Mouse (Mus musculus) gastrocnemius, postnatal 4 days (tissue): Measurements from ENCODE around the gene Rsph10b. TPM values are rescaled to one million over a fixed set of nuclear protein-coding genes. Genes with fewer than 3 reads are reported as not detected.
A peak's percentile ranks its signal among the peaks of the same experiment; 100 is the strongest.

Source experiments
- DNase-seq, 2 experiments: peaks; one replicate each; pipeline ENCODE4 v3.0.0; 2021 to 2022; ENCODE audit warnings: low spot score in 2 of 2, mixed read lengths in 2 of 2
- total RNA-seq, 2 experiments: library from RNA; stranded (reverse); gene quantifications; 2 replicates each; pipeline ENCODE4 v1.2.3; 2021

The Rsph10b gene
- total RNA-seq, 2 experiments from 2014 or later: 2.5 to 2.7 TPM

DNA sequence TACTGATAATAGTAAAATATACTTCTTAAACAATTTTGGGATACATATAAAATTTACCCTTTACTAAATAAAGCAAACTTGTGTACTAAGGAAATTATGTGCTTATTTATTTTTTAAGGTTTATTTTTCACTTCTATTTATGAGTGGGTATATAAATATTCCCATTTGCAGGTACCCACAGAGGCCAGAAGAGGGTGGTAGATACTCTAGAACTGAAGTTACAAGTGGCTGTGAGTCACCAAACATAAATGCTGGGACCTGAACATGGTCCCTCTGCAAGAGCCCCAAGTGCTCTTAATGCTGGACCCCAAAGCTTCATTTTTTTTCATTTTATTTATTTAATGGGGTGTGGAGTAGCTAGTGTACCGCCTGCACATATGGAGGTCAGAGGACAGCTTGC, 1.0 kb downstream of the Rsph10b start:
- DNase-seq: no peak

DNA sequence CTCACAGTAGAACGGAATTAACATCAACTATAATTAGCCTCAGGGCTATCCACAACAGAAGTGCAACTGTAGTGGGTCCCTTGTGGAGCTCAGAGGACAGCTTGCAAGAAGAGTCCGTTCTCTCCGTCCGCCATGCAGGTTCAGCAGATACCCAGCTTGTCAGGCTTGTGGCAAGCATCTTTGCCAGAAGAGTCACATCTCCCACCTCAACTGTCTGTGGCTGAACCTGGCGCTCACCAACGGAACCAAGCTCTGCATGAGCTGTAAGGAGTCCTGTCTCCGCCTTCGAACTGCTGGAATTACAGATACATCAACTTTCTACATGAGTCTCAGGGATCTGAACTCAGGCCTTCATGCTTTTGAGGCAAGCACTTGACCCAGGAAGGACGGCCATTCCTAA, 3.3 kb downstream of the Rsph10b start:
- DNase-seq: no peak

DNA sequence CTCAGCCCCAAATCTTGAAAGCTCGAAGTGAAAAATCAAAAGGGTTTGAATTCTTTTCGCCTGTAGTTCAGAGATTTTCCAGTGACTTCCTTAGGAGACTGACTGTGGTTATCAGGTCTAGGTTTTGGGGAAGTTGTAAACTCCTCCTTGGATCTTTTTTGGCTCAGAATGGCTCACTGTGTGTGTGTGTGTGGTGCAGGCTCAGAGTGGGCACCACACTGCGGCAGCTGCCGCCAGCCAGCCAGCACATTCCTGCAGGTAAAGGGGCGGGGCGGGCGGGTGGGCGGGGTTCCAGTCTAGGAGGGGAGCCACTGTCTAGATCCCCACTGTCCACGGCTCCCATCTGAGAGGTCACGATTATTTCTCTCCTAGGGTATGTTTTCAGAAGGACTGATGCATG, 8.8 kb downstream of the Rsph10b start:
- DNase-seq: no peak

DNA sequence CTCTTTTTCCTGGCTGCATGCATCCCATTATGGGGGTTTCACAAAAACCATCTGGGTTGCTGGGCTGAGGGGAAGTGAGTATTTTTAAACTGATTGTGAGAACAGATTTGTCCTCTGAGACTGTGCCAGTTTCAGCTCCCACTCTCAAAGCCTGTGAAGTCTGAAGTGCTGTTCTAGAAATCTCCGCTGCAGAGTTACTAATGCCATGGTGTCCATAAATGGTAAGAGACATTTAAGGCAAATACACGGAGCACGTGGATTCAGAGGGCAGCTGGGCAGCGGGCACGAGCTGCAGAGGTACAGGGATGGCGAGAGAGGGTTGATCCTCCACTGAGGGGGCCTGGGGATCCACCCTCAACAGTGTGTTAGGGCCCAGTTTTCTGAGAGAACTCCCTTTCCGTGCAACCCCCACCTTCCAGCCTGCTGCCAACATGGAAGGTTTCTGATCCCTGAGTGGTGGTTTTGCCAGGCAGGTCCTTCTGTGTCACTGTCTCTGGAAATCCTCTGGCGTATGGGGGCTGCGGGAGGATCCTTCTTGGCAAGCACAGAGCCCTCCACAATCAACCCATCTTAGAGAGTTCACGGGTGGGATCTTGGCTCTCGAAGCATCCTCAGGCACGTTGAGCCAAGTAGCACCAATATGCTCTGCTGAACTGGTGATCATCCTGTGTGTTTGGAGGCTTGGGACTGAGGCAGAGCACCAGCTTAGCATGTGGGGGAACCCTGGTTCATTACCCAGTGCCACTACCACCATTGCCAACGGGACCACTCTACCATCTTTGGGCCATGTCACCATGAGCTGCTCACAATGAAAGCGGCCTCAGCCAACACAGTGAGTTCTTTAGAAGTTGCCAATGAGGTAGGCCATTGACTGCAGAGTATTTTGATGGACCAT, 10.6 kb downstream of the Rsph10b start:
- no peak for DNase-seq

- no peak for DNase-seq
These were observed 15.5 kb downstream of the Rsph10b start for GRCm38 (mm10) chr5:143948361-143948760.

- no peak for DNase-seq
These were observed 17.2 kb downstream of the Rsph10b start for GRCm38 (mm10) chr5:143950016-143950415.

DNA sequence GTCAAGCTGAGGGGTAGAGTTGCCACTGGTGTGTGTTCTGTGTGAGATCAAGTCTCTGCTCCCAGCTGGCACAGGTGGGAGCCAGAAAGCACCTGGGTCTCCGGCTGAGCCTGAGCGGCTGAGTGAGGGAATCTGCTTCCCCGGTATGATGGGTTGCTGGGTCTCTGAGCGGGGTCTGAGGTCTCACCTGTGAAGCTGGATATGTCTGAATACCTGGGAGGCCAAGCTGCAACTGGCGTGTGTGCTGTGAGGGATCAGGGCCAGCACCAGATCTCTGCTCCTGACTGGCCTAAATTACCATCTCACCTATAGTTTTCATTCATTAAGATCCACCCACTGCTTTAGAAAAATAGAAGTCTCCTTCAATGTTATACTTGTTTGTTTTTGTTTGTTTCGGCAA, 24.3 kb downstream of the Rsph10b start:
- DNase-seq: no peak

GRCm38 (mm10) chr5:143959551-143959950, 26.7 kb downstream of the Rsph10b start:
- DNase-seq: no peak

- DNase-seq: no peak
These were observed 28.3 kb downstream of the Rsph10b start for GRCm38 (mm10) chr5:143961176-143961575.

DNA sequence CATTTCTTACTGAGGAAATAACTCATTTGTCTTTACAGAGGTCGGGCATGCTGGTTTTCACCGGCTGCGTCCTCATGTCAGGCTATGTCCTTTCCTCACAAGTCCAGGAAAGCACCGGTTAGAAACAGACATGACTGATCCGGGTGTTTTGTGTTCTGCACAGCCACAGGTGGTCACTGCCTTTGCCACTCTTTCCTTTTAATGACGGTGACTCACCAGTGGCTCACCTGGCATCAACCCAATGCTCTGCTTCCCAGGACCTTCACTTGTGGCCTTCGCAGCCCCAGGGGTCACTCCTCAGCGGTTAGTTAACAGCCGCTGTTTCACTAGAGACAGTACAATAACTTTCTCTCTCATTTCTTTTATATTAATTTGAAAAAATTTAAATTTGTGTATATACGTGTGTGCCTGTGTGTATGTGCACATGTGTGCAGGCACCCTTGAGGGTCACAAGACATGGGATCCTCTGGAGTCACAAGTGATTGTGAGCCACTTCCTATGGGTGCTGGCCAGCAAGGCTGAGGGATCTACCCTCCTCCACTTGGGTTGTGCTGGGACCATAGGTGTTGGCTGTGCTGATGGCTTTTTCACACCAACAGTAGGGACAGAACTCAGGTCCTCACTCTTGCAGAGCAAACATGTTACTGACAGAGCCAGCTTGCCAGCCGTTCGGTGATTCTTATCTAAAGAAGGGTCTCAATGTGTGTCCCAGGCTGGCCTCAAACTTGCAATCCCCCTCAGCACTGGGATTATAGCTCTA, 32.9 kb downstream of the Rsph10b start:
- DNase-seq: no peak

GRCm38 (mm10) chr5:143966671-143967070, 33.8 kb downstream of the Rsph10b start:
- DNase-seq: no peak

DNA sequence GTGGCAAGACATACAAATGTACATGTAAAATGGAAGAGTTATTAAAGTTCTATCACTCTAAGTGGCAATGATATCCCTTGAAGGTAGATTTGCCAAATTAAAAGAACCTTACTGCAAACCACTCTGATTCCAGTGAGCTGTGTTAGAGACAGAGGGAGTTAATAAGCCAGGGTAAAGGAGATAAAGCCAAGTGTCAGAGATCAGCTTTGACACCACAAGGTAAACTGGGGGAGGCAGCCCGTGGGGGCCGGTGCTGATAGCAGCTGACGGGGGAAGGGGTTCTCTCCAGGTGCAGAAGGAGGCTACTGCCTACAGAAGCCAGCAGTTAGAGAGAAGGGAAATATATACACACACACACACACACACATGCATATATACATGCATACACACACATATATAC, 39.8 kb downstream of the Rsph10b start:
- DNase-seq: no peak

DNA sequence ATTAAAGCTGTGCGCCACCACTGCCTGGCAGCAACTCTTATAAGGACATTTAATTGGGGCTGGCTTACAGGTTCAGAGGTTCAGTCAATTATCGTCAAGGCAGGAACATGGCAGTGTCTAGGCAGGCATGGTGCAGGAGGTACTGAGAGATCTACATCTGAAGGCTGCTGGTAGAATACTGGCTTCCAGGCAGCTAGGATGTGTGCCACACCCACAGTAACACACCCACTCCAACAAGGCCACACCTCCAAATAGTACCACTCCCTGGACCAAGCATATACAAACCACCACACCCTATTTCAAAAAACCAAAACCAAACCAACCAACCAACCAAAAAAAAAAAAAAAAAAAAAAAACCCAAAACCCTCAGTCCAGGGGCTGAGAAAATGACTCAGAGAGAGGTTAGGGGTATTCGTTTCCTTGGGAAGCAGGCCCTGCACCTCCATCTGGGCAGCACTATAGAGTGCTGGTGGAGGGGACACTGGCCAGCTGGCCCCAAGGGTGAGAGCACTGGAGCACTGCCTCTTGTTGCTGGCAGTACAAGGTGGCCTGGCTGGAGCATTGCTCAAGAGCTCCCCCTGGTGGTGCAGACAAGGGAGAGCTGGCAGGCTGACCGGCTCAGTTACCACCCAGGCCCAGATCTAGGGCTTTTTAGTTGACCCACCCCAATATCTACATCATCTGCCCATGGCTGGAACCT, 42.2 kb downstream of the Rsph10b start:
- DNase-seq: peak; percentile 46 to 66

DNA sequence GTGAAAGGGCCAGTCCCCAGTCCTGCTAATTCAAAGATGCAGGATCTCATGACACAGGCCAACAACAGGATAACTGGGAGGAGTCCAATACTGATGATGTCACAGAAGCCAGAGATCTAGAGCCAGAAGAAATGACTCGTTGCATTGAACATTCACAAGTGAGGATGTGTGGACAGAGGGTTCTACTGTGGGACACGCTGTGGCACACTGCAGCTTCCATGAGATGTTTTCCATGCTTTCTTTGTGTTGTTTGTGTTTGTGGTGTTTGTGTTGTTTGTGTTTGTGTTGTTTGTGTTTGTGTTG, 42.7 kb downstream of the Rsph10b start:
- DNase-seq: no peak

DNA sequence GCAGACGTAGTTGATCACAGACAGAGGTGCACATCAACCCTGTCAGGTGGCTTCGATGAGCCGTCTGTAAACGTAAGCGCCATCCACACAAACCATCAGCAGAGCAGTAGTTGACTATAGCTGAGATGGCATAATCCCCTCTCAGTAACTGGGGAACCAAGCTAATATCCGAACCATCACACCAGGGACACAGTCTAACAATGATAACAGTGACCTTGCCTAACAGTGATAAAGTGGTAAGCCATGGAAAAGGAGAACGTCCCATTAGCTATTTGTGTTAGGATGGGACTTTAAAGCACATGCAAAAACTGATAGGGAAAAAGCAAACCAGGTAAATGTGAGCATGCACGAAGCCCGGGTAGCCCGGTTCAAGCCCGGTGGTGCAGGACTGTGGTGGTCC, 43.4 kb downstream of the Rsph10b start:
- DNase-seq: no peak

- no peak for DNase-seq
These were observed 44.0 kb downstream of the Rsph10b start for GRCm38 (mm10) chr5:143976726-143977431.

DNA sequence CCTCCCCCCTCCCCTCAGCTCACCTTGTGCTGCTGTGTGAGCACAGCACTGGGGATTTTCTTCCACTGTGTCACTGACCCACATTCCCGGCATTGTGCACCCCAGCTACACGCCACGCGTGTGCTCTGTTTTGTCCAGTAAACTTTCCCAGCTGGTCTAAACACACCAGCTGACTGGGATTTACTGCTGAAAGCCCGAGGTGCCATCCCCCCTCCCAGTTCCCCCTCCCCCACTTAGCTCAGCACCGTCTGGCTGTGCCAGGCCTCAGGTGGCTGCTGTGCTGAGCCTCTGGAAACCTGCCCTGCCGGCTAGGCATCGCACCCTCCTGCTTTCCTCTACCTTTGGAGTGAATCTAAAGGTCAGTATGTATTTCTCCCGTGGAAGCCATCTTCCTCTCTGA, 48.0 kb downstream of the Rsph10b start:
- no peak for DNase-seq

- no peak for DNase-seq
These were observed 49.5 kb downstream of the Rsph10b start for GRCm38 (mm10) chr5:143982361-143982760.

- DNase-seq: no peak
These were observed 52.5 kb downstream of the Rsph10b start for GRCm38 (mm10) chr5:143985381-143985780.

DNA sequence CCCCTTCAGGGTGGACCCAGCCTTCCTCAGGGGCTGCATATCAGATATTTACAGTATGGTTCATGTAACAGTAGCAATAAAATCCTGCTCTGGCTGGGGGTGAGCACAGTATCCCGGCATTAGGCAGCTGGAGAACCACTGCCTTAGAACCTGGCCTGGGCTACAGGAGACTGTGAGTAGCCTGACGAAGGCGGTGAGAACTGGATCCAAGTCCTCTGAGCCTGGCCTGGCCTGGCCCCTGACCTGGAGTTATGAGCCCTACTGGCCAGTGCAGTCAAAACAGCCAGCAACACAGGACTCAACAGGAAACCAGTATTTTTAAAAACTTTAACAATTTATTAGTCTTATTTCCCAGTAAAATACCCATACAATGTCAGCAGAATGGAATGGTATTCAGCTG, 54.8 kb downstream of the Rsph10b start:
- DNase-seq: no peak

DNA sequence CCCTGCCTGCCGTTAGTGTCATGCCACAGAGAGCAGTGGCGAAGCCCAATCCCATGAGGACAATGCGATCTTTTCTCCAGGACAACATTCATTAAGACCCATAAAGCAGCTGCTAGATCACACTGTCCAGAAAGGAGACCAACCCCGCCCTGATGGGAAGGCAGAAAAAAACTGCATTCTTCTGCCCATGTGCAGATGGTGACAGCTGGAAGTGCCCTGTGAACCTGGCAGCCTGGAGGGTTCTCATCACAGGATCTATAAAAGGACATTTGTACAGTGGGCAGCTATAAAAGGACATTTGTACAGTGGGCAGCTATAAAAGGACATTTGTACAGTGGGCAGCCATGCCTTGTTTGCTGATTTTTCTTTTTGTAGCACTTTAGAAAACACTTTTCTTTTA, 56.2 kb downstream of the Rsph10b start:
- peak in 1 of 2 experiments; percentile 31 for DNase-seq
